ENCODE assay signal across 25 mouse cellular contexts in genomic region chr1:34095173-34095572, GRCm38 (mm10).
A peak's percentile ranks its signal among the peaks of the same experiment; 100 is the strongest.
DNase-seq lines count a peak whose midpoint lies in the region; ATAC-seq and TF ChIP-seq lines count a peak whose summit lies in the region.
"Had no signal": no experiment of that assay in that cellular context is flagged by ENCODE, and none has a peak within 500 bp of the region (broad histone marks: within the 10 kb centered on the region; RNA-seq: fewer than 3 reads in every experiment).

No protein-coding gene starts in this region.

- peak; percentile 58 for DNase-seq in kidney, postnatal 0 days (ENCODE audit: low spot score)
- no peak for DNase-seq in kidney, adult 9 months
- DNase-seq in Patski (ENCODE audit: low read depth, low spot score) = peak; percentile 61
- DNase-seq in lung, postnatal 4 days = no peak
- DNase-seq in MN1 (ENCODE audit: low spot score) = no peak
- DNase-seq: adrenal gland, postnatal 25 days; B cell, adult 2 months; cerebellum, adult 18-20 months; cerebellum, postnatal 10 days; gastrocnemius, postnatal 25 days; heart, adult 18-20 months; layer of hippocampus, postnatal 36 days; left cerebral cortex, postnatal 4 days; liver; lung, adult 2 months; lung, postnatal 10 days; midbrain, embryonic 14.5 days; thymus, postnatal 4 days had no signal

- in situ Hi-C loops in Patski (cut with MboI; ENCODE audit: low pct_unique_long_range_greater_than_20kb) = no loop called here

- TF ChIP-seq CTCF in kidney, postnatal 0 days (IDR thresholded peaks at IDR 0.05; ENCODE audit: low read depth) = no peak
- TF ChIP-seq CTCF in Patski (IDR thresholded peaks at IDR 0.05) = no peak

- no peak for TF ChIP-seq POLR2A in myocyte (IDR thresholded peaks at IDR 0.05; ENCODE audit: insufficient read length, low read depth)

- POLR2A ChIA-PET in Patski (lab: Charles Lee) = interaction anchor here (1.0 kb wide), 1 partner anchor 15 kb away, joined by 4 read pairs; no protein-coding TSS in a partner anchor

- CTCF ChIA-PET in Patski (lab: Charles Lee) = interaction anchor here (0.7 to 2.0 kb wide), 5 partner anchors 9 to 69 kb away, joined by 3 to 10 read pairs (median 4); no protein-coding TSS in a partner anchor

- H3K4me3 ChIP-seq in heart, embryonic 16.5 days (ENCODE audit: low read length) = no peak overlapping the region
- no peak overlapping the region for H3K4me3 ChIP-seq in heart, embryonic 12.5 days
- no peak overlapping the region for H3K4me3 ChIP-seq in kidney, postnatal 0 days (replicated peaks; ENCODE audit: low read depth, low read length)
- no peak overlapping the region for H3K4me3 ChIP-seq in myocyte

- H3K79me2 ChIP-seq in myocyte (ENCODE audit: control insufficient read depth, insufficient read depth) = peaks cover 68% of the 10 kb centered on the region

- 0 out of 2 replicates have a peak, but pooled peaks cover under 1% of the 10 kb centered on the region for H3K9me3 ChIP-seq in heart, embryonic 16.5 days (replicated peaks; ENCODE audit: control insufficient read depth, low read length)
- 0 out of 2 replicates have a peak, but pooled peaks cover under 1% of the 10 kb centered on the region for H3K9me3 ChIP-seq in heart, embryonic 12.5 days (replicated peaks)
- H3K9me3 ChIP-seq in kidney, postnatal 0 days (replicated peaks; ENCODE audit: low read length) = no peaks in the 10 kb centered on the region

- H3K4me2 ChIP-seq in heart, embryonic 16.5 days (ENCODE audit: low read depth, low read length) = no peak overlapping the region
- H3K4me2 ChIP-seq in heart, embryonic 12.5 days = no peak overlapping the region
- no peak overlapping the region for H3K4me2 ChIP-seq in kidney, postnatal 0 days (ENCODE audit: low read length)
- peak overlapping the region; percentile 71 for H3K4me2 ChIP-seq in myocyte (ENCODE audit: low read depth)
- H3K4me2 ChIP-seq: hindbrain, embryonic 14.5 days had no signal

- 15% methylated on average over 4 of the region's 4 CpGs for WGBS in heart, embryonic 16.5 days
- 23% methylated on average over 4 of the region's 4 CpGs for WGBS in heart, embryonic 12.5 days
- WGBS in kidney, postnatal 0 days = 5% methylated on average over 4 of the region's 4 CpGs

- no peaks in the 10 kb centered on the region for H3K27me3 ChIP-seq in heart, embryonic 16.5 days (ENCODE audit: control insufficient read depth, insufficient read depth, low read length)
- no peaks in the 10 kb centered on the region for H3K27me3 ChIP-seq in heart, embryonic 12.5 days (replicated peaks)
- no peaks in the 10 kb centered on the region for H3K27me3 ChIP-seq in kidney, postnatal 0 days (ENCODE audit: insufficient read depth, low read length)
- H3K27me3 ChIP-seq in Patski = no peaks in the 10 kb centered on the region
- no peaks in the 10 kb centered on the region for H3K27me3 ChIP-seq in myocyte (ENCODE audit: control insufficient read depth, insufficient read depth, insufficient read length)

- no peak overlapping the region for H3K9ac ChIP-seq in heart, embryonic 16.5 days (ENCODE audit: low read length)
- no peak overlapping the region for H3K9ac ChIP-seq in heart, embryonic 12.5 days
- H3K9ac ChIP-seq in kidney, postnatal 0 days (ENCODE audit: low read depth, low read length) = no peak overlapping the region
- H3K9ac ChIP-seq: hindbrain, embryonic 14.5 days; liver, embryonic 14.5 days had no signal

- 0 out of 2 replicates have a peak, but pooled peaks have one; percentile 35 for ATAC-seq in heart, embryonic 16.5 days (replicated peaks; ENCODE audit: extremely low read depth, insufficient read depth, low FRiP score)
- ATAC-seq in heart, embryonic 12.5 days (ENCODE audit: insufficient number of reproducible peaks, low FRiP score) = no peak; the same call in 1 of the 2 replicates
- peak; percentile 43; the same call in 1 of the 2 replicates for ATAC-seq in kidney, postnatal 0 days (replicated peaks; ENCODE audit: low FRiP score, low read depth)
- ATAC-seq in Patski = peak; percentile 81
- ATAC-seq: forebrain, embryonic 14.5 days; intestine, postnatal 0 days had no signal

- no peak overlapping the region for H3ac ChIP-seq in myocyte (ENCODE audit: control insufficient read depth, insufficient read length)

- peak overlapping the region; percentile 35; the same call in 1 of the 2 replicates for H3K27ac ChIP-seq in heart, embryonic 16.5 days (ENCODE audit: low read length)
- H3K27ac ChIP-seq in heart, embryonic 12.5 days (ENCODE audit: poor library complexity, severe bottlenecking) = no peak overlapping the region
- H3K27ac ChIP-seq in kidney, postnatal 0 days = no peak overlapping the region
- H3K27ac ChIP-seq: hindbrain, embryonic 14.5 days; liver, embryonic 14.5 days had no signal

- peaks cover under 1% of the 10 kb centered on the region; the same call in 1 of the 2 replicates for H3K36me3 ChIP-seq in heart, embryonic 16.5 days (ENCODE audit: control insufficient read depth, insufficient read depth)
- H3K36me3 ChIP-seq in heart, embryonic 12.5 days = peaks cover under 1% of the 10 kb centered on the region
- no peaks in the 10 kb centered on the region for H3K36me3 ChIP-seq in kidney, postnatal 0 days (ENCODE audit: insufficient read depth, low read length)
- no peaks in the 10 kb centered on the region for H3K36me3 ChIP-seq in myocyte (ENCODE audit: control insufficient read depth, insufficient read depth)

- peaks cover 17% of the 10 kb centered on the region for H3K4me1 ChIP-seq in heart, embryonic 16.5 days (ENCODE audit: control insufficient read depth, insufficient read depth, low read length)
- H3K4me1 ChIP-seq in heart, embryonic 12.5 days (replicated peaks) = peaks cover 27% of the 10 kb centered on the region
- H3K4me1 ChIP-seq in kidney, postnatal 0 days (replicated peaks; ENCODE audit: insufficient read depth, low read length) = 0 out of 2 replicates have a peak, but pooled peaks cover 9% of the 10 kb centered on the region

TF ChIP-seq in myocyte, 11 proteins besides CTCF, POLR2A, EP300 and RAD21:
- TF ChIP-seq TCF3 (IDR thresholded peaks at IDR 0.05; ENCODE audit: insufficient read length, low read depth) (peak; percentile 49), CEBPB (IDR thresholded peaks at IDR 0.05; ENCODE audit: insufficient read depth, poor library complexity, severe bottlenecking) (no peak), MYOG (IDR thresholded peaks at IDR 0.05; ENCODE audit: control insufficient read depth in 1 of 3, insufficient read depth in 1 of 3, insufficient read length in 2 of 3, low read depth in 2 of 3) (peak in 2 of 3 experiments; percentile 74 to 75), TCF12 (IDR thresholded peaks at IDR 0.05; ENCODE audit: insufficient read depth, poor library complexity, severe bottlenecking) (peak; percentile 47), REST (IDR thresholded peaks at IDR 0.05; ENCODE audit: insufficient read depth, insufficient read length) (no peak), E2F4 (IDR thresholded peaks at IDR 0.05; ENCODE audit: insufficient read depth) (no peak), MYOD1 (IDR thresholded peaks at IDR 0.05; ENCODE audit: control insufficient read depth in 1 of 3, insufficient read length in 2 of 3, low read depth in 2 of 3) (peak; percentile 35 to 93 (median 92)), MAX (IDR thresholded peaks at IDR 0.05; ENCODE audit: low read depth) (no peak), USF1 (IDR thresholded peaks at IDR 0.05; ENCODE audit: low read depth) (no peak)

Comparison
In these comparisons a context has a peak if more than half of its experiments do, and no peak if none do; other contexts are left out.
1. DNase-seq: peak in kidney, postnatal 0 days (single experiment) and Patski (single experiment); none in kidney, adult 9 months (single experiment), lung, postnatal 4 days (0 of 2) and MN1 (single experiment).